Mouse (Mus musculus) kidney, adult 9 months (tissue): ENCODE data around the gene Gbp9.
"Not testable (repeated sequence)": the region's sequence is repeated elsewhere in the genome, so short reads cannot be mapped to it uniquely, and the experiment has no call there.

Experiments
- DNase-seq: peaks from one replicate; pipeline ENCODE4 v3.0.0; 2022

Gbp9 gene

GRCm38 (mm10) chr5:105055279-105055678, 84.1 kb downstream of the Gbp9 start:
- no peak for DNase-seq

GRCm38 (mm10) chr5:105053471-105054169, 85.7 kb downstream of the Gbp9 start:
- DNase-seq: not testable (repeated sequence)

- DNase-seq: peak; percentile 42
Observed at GRCm38 (mm10) chr5:105032362-105032761, 107.0 kb downstream of the Gbp9 start.
